Mouse (Mus musculus): ENCODE results near the gene Snai1. TPM values are rescaled to one million over a fixed set of nuclear protein-coding genes. Genes with fewer than 3 reads are reported as not detected.

Gene Snai1
- polyA plus RNA-seq, 1 experiment from 2014 or later, result 9.8 TPM

DNA sequence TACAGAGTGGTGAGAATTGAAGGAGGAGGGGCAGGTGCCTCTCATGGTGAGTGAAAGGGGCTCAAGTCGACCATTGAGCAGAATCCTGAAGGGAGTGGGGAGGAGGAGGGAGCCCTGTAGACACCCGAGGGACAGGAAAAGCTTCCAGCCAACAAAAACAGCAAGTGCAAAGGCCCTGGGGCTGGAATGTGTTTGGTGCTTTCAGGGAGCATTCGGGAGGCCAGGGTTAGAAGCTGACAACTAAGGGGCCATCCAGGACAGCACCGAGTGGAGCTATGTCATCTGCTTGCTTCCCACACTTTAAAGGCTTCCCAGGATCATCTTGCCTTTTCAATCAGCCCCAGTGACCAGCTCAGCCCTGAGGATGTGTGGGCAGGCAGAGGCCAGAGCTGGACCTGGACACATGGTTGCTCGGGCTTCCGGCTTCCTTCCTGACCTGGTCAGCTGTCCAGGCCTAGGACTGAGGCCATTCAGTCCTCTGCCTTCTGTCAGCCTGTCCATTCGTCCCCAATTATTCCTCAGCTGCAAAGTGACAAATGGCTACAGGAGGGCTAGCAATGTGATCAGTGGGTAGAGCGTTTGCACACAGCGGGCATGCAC is 39.3 kb downstream of the Snai1 start:
- no peaks in the 10 kb centered on the region for H3K36me3 ChIP-seq
- 63% methylated on average over 9 of the region's 9 CpGs for WGBS
- no peaks in the 10 kb centered on the region for H3K27me3 ChIP-seq
- no peaks in the 10 kb centered on the region for H3K9me3 ChIP-seq
- no peak overlapping the region for H3K4me2 ChIP-seq
- H3K9ac ChIP-seq, result no peak overlapping the region
- H3K27ac ChIP-seq (replicated peaks), result no peak overlapping the region
- H3K4me1 ChIP-seq (replicated peaks), result no peaks in the 10 kb centered on the region; the same call in 1 of the 2 replicates
- ATAC-seq (ENCODE audit: low read depth), result no peak
- no peak overlapping the region for H3K4me3 ChIP-seq

DNA sequence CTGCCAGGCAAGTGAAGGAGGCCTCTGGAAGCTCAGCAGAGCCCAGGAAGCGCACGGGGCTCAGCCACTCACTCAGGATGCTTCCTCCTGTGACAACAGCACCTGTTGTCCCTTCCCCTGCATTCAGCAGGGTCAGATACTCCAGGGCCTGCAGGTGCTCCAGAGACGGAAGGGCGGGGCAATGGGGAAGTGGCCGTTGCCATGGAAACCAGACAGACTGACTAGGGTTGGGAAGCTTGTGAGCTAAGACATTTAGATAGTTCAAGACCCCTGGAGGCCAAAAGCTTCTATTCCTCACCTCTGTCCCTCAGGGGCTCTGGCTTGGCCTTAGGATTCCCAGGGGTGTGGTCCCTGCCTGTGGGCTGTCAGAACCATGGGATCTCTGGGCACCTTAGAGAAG is 40.5 kb downstream of the Snai1 start:
- no peaks in the 10 kb centered on the region for H3K9me3 ChIP-seq
- H3K27ac ChIP-seq (replicated peaks), result no peak overlapping the region
- H3K4me1 ChIP-seq (replicated peaks), result peaks cover 6% of the 10 kb centered on the region
- WGBS, result 39% methylated on average over 5 of the region's 5 CpGs
- no peaks in the 10 kb centered on the region for H3K27me3 ChIP-seq
- H3K4me3 ChIP-seq, result no peak overlapping the region
- no peak overlapping the region for H3K9ac ChIP-seq
- no peak overlapping the region for H3K4me2 ChIP-seq
- no peak for ATAC-seq (ENCODE audit: low read depth)
- no peaks in the 10 kb centered on the region for H3K36me3 ChIP-seq

DNA sequence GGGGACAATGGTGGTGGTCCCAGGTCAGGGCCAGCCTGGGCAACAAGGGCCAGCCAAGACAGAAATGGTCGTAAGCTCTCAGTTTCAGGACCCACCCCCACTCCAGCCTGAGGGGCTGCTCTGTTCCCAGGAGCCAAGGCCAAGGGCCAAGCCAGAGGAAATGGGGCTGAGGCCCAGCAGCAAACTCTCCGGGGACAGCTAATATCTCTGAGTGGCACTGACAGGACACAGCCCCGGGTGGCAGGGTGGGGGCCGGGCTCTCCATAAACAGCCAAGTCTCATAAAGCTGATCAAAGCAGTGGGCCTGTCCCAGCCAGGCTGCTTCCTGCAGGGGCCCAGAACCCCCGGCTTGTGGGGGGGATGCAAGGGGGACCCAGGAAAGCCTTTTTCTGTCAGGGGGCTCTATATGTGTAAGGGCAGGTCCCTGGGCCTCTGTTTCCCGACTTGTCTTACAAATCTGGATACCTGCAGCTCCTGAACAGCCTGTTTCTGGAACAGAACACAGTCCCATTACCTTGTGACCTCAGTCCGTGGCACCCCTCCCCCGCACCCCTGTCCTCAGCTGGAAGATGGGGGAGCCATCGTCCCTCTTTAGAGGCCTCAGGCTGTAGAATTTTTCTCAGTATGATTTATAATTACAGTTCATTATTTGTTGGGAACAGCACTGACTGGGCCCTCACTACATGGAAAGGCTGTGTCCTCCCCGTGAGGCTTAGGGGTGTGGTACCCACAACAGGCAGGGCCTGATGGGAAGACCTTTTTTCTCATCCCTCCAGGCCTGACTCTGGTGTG is 45.4 kb downstream of the Snai1 start:
- Histone ChIP-seq H3K9ac (peak overlapping the region; percentile 31; the same call in 1 of the 2 replicates), H3K4me1 (replicated peaks) (peaks cover 19% of the 10 kb centered on the region), H3K9me3 (no peaks in the 10 kb centered on the region), H3K4me3 (no peak overlapping the region), H3K36me3 (no peaks in the 10 kb centered on the region), H3K27me3 (no peaks in the 10 kb centered on the region), H3K27ac (replicated peaks) (no peak overlapping the region), H3K4me2 (no peak overlapping the region)
- ATAC-seq (ENCODE audit: low read depth), result no peak
- WGBS, result 20% methylated on average over 10 of the region's 10 CpGs

DNA sequence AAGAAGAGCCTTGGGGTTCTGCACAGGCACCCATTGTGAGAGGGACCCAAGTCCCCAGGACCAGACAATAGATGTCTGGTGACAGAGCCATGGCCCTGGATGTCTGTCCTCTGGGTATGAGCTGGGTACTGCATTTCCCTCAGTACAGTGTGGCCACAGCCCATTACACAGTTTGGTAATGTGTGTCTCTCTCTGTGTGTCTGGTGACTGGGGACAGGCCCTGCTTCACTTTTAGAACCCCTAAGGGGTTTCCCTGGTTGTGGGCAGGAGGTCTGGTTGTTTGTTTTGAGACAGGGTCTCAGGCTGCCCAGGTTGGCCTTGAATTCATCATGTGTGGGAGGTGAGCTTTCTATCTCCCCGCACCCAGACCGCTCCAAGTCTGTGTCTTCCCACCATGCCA is 47.3 kb downstream of the Snai1 start:
- peaks cover 28% of the 10 kb centered on the region for H3K4me1 ChIP-seq (replicated peaks)
- WGBS, result 97% methylated on average over 2 of the region's 2 CpGs
- H3K4me3 ChIP-seq, result no peak overlapping the region
- no peaks in the 10 kb centered on the region for H3K9me3 ChIP-seq
- no peak for ATAC-seq (ENCODE audit: low read depth)
- H3K27me3 ChIP-seq, result no peaks in the 10 kb centered on the region
- no peaks in the 10 kb centered on the region for H3K36me3 ChIP-seq
- no peak overlapping the region for H3K9ac ChIP-seq
- H3K27ac ChIP-seq (replicated peaks), result no peak overlapping the region
- H3K4me2 ChIP-seq, result no peak overlapping the region

DNA sequence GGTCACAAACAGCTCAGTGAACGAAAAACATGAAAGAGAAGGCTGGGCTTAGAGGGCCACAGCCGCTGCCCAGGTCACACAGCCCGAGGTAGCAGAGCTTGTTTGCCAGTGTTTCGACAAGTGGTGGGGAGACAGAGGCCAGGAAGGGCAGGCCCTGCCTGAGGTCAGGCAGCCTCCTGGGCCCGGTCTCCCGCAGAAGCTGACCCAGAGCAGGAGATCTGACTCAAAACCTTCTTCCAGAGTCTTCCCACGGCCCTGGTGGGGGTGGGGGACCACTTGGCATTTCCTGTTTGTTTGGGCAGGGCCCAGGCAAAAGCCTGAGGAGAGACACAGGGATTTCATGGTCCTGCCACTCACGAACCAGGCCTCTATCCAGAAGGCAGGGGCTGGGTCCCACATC is 48.0 kb downstream of the Snai1 start:
- no peak overlapping the region for H3K4me2 ChIP-seq
- no peaks in the 10 kb centered on the region for H3K9me3 ChIP-seq
- H3K4me3 ChIP-seq, result no peak overlapping the region
- no peak overlapping the region for H3K27ac ChIP-seq (replicated peaks)
- no peak for ATAC-seq (ENCODE audit: low read depth)
- H3K27me3 ChIP-seq, result no peaks in the 10 kb centered on the region
- WGBS, result 20% methylated on average over 8 of the region's 8 CpGs
- H3K4me1 ChIP-seq (replicated peaks), result peaks cover 28% of the 10 kb centered on the region
- H3K9ac ChIP-seq, result no peak overlapping the region
- H3K36me3 ChIP-seq, result no peaks in the 10 kb centered on the region

DNA sequence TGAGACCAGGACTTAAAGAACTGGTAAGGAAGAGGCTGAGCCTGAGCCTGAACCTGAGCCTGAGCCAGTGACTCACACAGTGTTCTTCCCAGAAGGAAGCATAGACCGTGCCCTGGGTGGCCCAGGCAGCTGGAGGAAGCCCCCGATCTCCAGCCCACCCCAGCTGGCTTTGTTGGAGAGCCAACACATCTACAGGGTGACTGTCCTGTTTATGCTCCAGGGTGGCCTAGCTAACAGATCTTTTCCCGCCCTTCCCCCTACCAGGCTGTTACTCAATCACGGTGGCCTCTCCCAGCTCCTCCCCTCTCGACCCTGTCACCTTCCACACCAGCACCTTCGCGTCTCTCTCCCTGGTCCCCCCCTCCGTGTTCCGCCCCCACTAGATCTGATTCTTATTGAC is 49.0 kb downstream of the Snai1 start:
- Histone ChIP-seq H3K4me1 (replicated peaks) (peaks cover 28% of the 10 kb centered on the region), H3K27ac (replicated peaks) (no peak overlapping the region), H3K36me3 (no peaks in the 10 kb centered on the region), H3K4me3 (no peak overlapping the region), H3K27me3 (no peaks in the 10 kb centered on the region), H3K9ac (no peak overlapping the region), H3K9me3 (no peaks in the 10 kb centered on the region), H3K4me2 (no peak overlapping the region)
- 22% methylated on average over 9 of the region's 9 CpGs for WGBS
- no peak for ATAC-seq (ENCODE audit: low read depth)

DNA sequence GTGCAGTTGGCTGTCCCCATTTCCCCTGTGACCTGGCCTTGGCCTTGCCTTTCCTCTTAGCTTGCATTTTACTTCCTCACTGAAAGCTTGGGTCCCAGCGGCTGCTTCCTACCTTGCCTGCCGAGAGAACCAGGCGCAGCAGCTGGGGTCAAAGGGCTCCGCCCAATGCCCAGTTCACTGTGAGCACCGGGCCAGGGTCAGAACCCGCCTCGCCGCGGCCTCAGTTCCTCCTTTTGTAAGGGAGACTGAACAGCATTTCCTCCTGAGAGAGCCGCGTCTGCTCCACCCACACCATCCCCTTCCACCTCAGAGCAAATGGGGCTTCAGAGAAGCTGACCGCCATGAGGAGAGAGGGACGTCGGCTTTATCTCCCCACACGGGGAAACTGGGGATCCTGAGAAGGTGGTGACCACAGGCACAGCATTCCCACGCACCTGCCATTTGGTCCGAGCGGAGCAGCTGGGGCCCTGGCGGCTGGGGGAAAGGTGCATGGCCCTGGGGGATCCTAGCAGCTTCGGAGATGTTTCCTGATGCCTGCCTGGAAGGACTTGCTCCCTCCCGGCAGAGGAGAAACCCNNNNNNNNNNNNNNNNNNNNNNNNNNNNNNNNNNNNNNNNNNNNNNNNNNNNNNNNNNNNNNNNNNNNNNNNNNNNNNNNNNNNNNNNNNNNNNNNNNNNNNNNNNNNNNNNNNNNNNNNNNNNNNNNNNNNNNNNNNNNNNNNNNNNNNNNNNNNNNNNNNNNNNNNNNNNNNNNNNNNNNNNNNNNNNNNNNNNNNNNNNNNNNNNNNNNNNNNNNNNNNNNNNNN is 51.0 kb downstream of the Snai1 start:
- H3K4me2 ChIP-seq, result peak overlapping the region; percentile 30
- H3K4me3 ChIP-seq, result 0 out of 2 replicates have a peak overlapping the region, but pooled peaks have one; percentile 17
- ATAC-seq (ENCODE audit: low read depth), result no peak
- H3K9me3 ChIP-seq, result no peaks in the 10 kb centered on the region
- no peaks in the 10 kb centered on the region for H3K27me3 ChIP-seq
- H3K4me1 ChIP-seq (replicated peaks), result peaks cover 27% of the 10 kb centered on the region
- 0 out of 2 replicates have a peak overlapping the region, but pooled peaks have one; percentile 22 for H3K9ac ChIP-seq
- no peaks in the 10 kb centered on the region for H3K36me3 ChIP-seq
- peak overlapping the region; percentile 46; the same call in 1 of the 2 replicates for H3K27ac ChIP-seq (replicated peaks)
- 10% methylated on average over 21 of the region's 21 CpGs for WGBS

Other genes with a start within 250 kb of the Snai1 start
- gene B4galt5, start 189.0 kb upstream of the Snai1 start, polyA plus RNA-seq (2015; fragmentation: Nextera tagmentation; extraction: Ambion mirVana), result 21.6 and 22.2 TPM in 2 replicates
- gene Slc9a8, start 116.5 kb upstream of the Snai1 start, polyA plus RNA-seq (2015; fragmentation: Nextera tagmentation; extraction: Ambion mirVana), result 19.5 and 22.1 TPM in 2 replicates
- 128 TPM in 2 replicates for gene Rnf114, start 45.5 kb upstream of the Snai1 start, polyA plus RNA-seq (2015; fragmentation: Nextera tagmentation; extraction: Ambion mirVana)
- gene Spata2, start 45.3 kb upstream of the Snai1 start, polyA plus RNA-seq (2015; fragmentation: Nextera tagmentation; extraction: Ambion mirVana), result 24.1 and 26.9 TPM in 2 replicates
- 326 and 340 TPM in 2 replicates for gene Ube2v1, start 93.9 kb downstream of the Snai1 start, polyA plus RNA-seq (2015; fragmentation: Nextera tagmentation; extraction: Ambion mirVana)
- gene Gm20431, start 123.3 kb downstream of the Snai1 start, polyA plus RNA-seq (2015; fragmentation: Nextera tagmentation; extraction: Ambion mirVana), result 9.1 and 9.3 TPM in 2 replicates
- gene Cebpb, start 150.7 kb downstream of the Snai1 start, polyA plus RNA-seq (2015; fragmentation: Nextera tagmentation; extraction: Ambion mirVana), result 2.2 and 2.3 TPM in 2 replicates
- 40.1 and 41.9 TPM in 2 replicates for gene Tmem189, start 151.6 kb downstream of the Snai1 start, polyA plus RNA-seq (2015; fragmentation: Nextera tagmentation; extraction: Ambion mirVana)

All from neural tube, embryonic 13.5 days (tissue).